ENCODE assay signal across 9 mouse cellular contexts in the genomic region with DNA sequence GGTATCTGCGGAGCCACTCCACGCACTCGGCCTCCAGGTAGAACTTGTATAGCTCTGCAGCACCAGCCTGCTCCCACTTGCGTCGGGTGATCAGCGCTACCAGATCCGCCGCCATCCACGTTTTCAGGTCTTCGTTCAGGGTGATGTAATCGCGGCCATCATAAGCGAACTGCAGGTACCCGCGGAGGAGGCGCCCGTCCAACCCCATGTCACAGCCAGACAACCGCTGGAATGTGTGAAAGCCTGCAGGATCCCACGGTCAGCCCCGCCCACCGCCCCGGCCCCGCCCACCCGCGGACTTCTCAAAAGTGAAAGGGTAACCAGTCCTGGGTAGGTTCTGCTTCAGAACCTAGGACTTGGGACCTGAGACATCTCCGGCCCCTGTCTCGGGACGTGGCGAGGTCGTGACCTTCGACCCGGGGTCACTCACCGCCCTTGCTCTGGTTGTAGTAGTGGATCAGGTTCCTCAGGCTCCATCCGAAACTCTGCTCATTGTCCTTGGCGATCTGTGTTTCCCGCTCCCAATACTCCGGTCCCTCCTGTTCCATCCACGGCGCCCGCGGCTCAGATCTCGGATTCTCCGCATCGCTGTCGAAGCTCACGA. TPM values are rescaled to one million over a fixed set of nuclear protein-coding genes. Genes with fewer than 3 reads are reported as not detected.
DNase-seq lines count a peak whose midpoint lies in the region; ATAC-seq and TF ChIP-seq lines count a peak whose summit lies in the region.
"Had no signal": no experiment of that assay in that cellular context is flagged by ENCODE, and none has a peak within 500 bp of the region (broad histone marks: within the 10 kb centered on the region; RNA-seq: fewer than 3 reads in every experiment).

No protein-coding gene starts in this region.

- H3K9me3 ChIP-seq in embryonic facial prominence, embryonic 15.5 days (replicated peaks): no peaks in the 10 kb centered on the region
- no peaks in the 10 kb centered on the region for H3K9me3 ChIP-seq in hindbrain, embryonic 15.5 days
- H3K9me3 ChIP-seq in midbrain, embryonic 16.5 days (replicated peaks; ENCODE audit: control insufficient read depth, low read length, poor library complexity, severe bottlenecking): no peaks in the 10 kb centered on the region

- whole genome bisulfite sequencing in embryonic facial prominence, embryonic 15.5 days: under 1% methylated on average over 46 of the region's 46 CpGs
- under 1% methylated on average over 46 of the region's 46 CpGs for WGBS in hindbrain, embryonic 15.5 days
- 1% methylated on average over 46 of the region's 46 CpGs for whole genome bisulfite sequencing in liver, adult 2 months
- under 1% methylated on average over 46 of the region's 46 CpGs for WGBS in midbrain, embryonic 16.5 days

- H3K36me3 ChIP-seq in embryonic facial prominence, embryonic 15.5 days: no peaks in the 10 kb centered on the region
- no peaks in the 10 kb centered on the region for H3K36me3 ChIP-seq in hindbrain, embryonic 15.5 days
- H3K36me3 ChIP-seq in liver, adult 2 months (ENCODE audit: control insufficient read depth, insufficient read depth, low read length): no peaks in the 10 kb centered on the region
- no peaks in the 10 kb centered on the region for H3K36me3 ChIP-seq in midbrain, embryonic 16.5 days (ENCODE audit: control insufficient read depth, insufficient read depth, low read length)

- DNase-seq in cerebellum, postnatal 14 days: peak; percentile 13 to 25
- DNase-seq in cerebellum, adult 8-10 months: no peak
- peak; percentile 47 for DNase-seq in NIH3T3 (ENCODE audit: low read depth)
- peak; percentile 64 for DNase-seq in liver, adult 2 months (ENCODE audit: extremely low read depth, low read depth, low spot score)
- DNase-seq in layer of hippocampus, adult 11-12 months (ENCODE audit: low spot score): no peak

- H3K27me3 ChIP-seq in embryonic facial prominence, embryonic 15.5 days: peaks cover 32% of the 10 kb centered on the region
- H3K27me3 ChIP-seq in hindbrain, embryonic 15.5 days: peaks cover 22% of the 10 kb centered on the region
- H3K27me3 ChIP-seq in liver, adult 2 months (ENCODE audit: control insufficient read depth, insufficient read depth, low read length): no peaks in the 10 kb centered on the region
- H3K27me3 ChIP-seq in midbrain, embryonic 16.5 days (ENCODE audit: control insufficient read depth, insufficient read depth, low read depth, low read length): peaks cover 4% of the 10 kb centered on the region

- no peak overlapping the region for H3K27ac ChIP-seq in embryonic facial prominence, embryonic 15.5 days (replicated peaks)
- no peak overlapping the region for H3K27ac ChIP-seq in hindbrain, embryonic 15.5 days (replicated peaks)
- no peak overlapping the region for H3K27ac ChIP-seq in liver, adult 2 months (replicated peaks; ENCODE audit: insufficient read depth, low read depth, low read length)
- no peak overlapping the region for H3K27ac ChIP-seq in midbrain, embryonic 16.5 days (ENCODE audit: low read length)

- H3K4me3 ChIP-seq in embryonic facial prominence, embryonic 15.5 days (replicated peaks): peak overlapping the region; percentile 48
- peak overlapping the region; percentile 51 for H3K4me3 ChIP-seq in hindbrain, embryonic 15.5 days
- H3K4me3 ChIP-seq in liver, adult 2 months (ENCODE audit: insufficient read depth, low read depth, low read length): peak overlapping the region; percentile 65
- H3K4me3 ChIP-seq in midbrain, embryonic 16.5 days (ENCODE audit: low read depth, low read length): peak overlapping the region; percentile 56

- no peak for TF ChIP-seq POLR2A in liver, adult 2 months (IDR thresholded peaks at IDR 0.05; ENCODE audit: extremely low read depth, insufficient read depth, low read length)

- ATAC-seq in embryonic facial prominence, embryonic 15.5 days (ENCODE audit: insufficient number of reproducible peaks, low FRiP score, low TSS enrichment, low read depth): peak; percentile 39; the same call in 1 of the 2 replicates
- peak; percentile 87 for ATAC-seq in hindbrain, embryonic 15.5 days (ENCODE audit: low FRiP score, low read depth)
- peak; percentile 84 for ATAC-seq in midbrain, embryonic 16.5 days

- H3K4me1 ChIP-seq in embryonic facial prominence, embryonic 15.5 days: peaks cover 14% of the 10 kb centered on the region
- H3K4me1 ChIP-seq in hindbrain, embryonic 15.5 days (replicated peaks): peaks cover 11% of the 10 kb centered on the region; the same call in 1 of the 2 replicates
- H3K4me1 ChIP-seq in liver, adult 2 months (ENCODE audit: control insufficient read depth, insufficient read depth, low read length): peaks cover 2% of the 10 kb centered on the region; the same call in 1 of the 2 replicates
- 0 out of 2 replicates have a peak, but pooled peaks cover 3% of the 10 kb centered on the region for H3K4me1 ChIP-seq in midbrain, embryonic 16.5 days (ENCODE audit: control insufficient read depth, insufficient read depth, low read length)

- no peaks in the 10 kb centered on the region for H3K79me2 ChIP-seq in liver, adult 2 months (ENCODE audit: control insufficient read depth, insufficient read depth, low read length)

- peak overlapping the region; percentile 13; the same call in 1 of the 2 replicates for H3K9ac ChIP-seq in embryonic facial prominence, embryonic 15.5 days
- peak overlapping the region; percentile 52 for H3K9ac ChIP-seq in hindbrain, embryonic 15.5 days
- H3K9ac ChIP-seq in liver, adult 2 months (ENCODE audit: low read depth, low read length): peak overlapping the region; percentile 49
- H3K9ac ChIP-seq in midbrain, embryonic 16.5 days (ENCODE audit: low read depth, low read length): peak overlapping the region; percentile 66

- H3K4me2 ChIP-seq in embryonic facial prominence, embryonic 15.5 days (replicated peaks): peak overlapping the region; percentile 93
- H3K4me2 ChIP-seq in hindbrain, embryonic 15.5 days: peak overlapping the region; percentile 95
- H3K4me2 ChIP-seq in midbrain, embryonic 16.5 days (ENCODE audit: low read length): peak overlapping the region; percentile 98

- TF ChIP-seq CTCF in liver, adult 2 months (IDR thresholded peaks at IDR 0.05; ENCODE audit: low read depth, low read length): no peak

RNA-seq across cellular contexts. Expression of gene Gm11127, which starts 25.2 kb away (rescaled TPM):
- polyA plus RNA-seq in embryonic facial prominence, embryonic 15.5 days (2015; fragmentation: Nextera tagmentation; extraction: Ambion mirVana): 0.12 TPM in 1 of 2 replicates, not detected in the other
- polyA plus RNA-seq in hindbrain, embryonic 15.5 days (2015; fragmentation: Nextera tagmentation; extraction: Ambion mirVana): not detected in 2 replicates
- total RNA-seq in liver, adult 2 months (2014; rRNA removed): 0.13 TPM in 1 of 2 replicates, not detected in the other
- 0.06 TPM in 1 of 2 replicates, not detected in the other for polyA plus RNA-seq in liver, adult 2 months (2012; rRNA removed)
- polyA plus RNA-seq in midbrain, embryonic 16.5 days (2015; fragmentation: Nextera tagmentation; extraction: Ambion mirVana): not detected in 2 replicates

RNA-seq across cellular contexts. Expression of gene Gm19684, which starts 38.1 kb away (rescaled TPM):
- polyA plus RNA-seq in embryonic facial prominence, embryonic 15.5 days (2015; fragmentation: Nextera tagmentation; extraction: Ambion mirVana): not detected in 2 replicates
- polyA plus RNA-seq in hindbrain, embryonic 15.5 days (2015; fragmentation: Nextera tagmentation; extraction: Ambion mirVana): not detected in 2 replicates
- total RNA-seq in liver, adult 2 months (2014; rRNA removed): 0.18 and 0.47 TPM in 2 replicates
- polyA plus RNA-seq in liver, adult 2 months (2012; rRNA removed): 0.10 and 0.11 TPM in 2 replicates
- not detected in 2 replicates for polyA plus RNA-seq in midbrain, embryonic 16.5 days (2015; fragmentation: Nextera tagmentation; extraction: Ambion mirVana)
- total RNA-seq: MEL had no signal

RNA-seq across cellular contexts. Expression of gene Gm6034, which starts 40.6 kb away (rescaled TPM):
- polyA plus RNA-seq in embryonic facial prominence, embryonic 15.5 days (2015; fragmentation: Nextera tagmentation; extraction: Ambion mirVana): 0.11 TPM in 1 of 2 replicates, not detected in the other
- not detected in 2 replicates for polyA plus RNA-seq in hindbrain, embryonic 15.5 days (2015; fragmentation: Nextera tagmentation; extraction: Ambion mirVana)
- 0.09 TPM in 1 of 2 replicates, not detected in the other for total RNA-seq in liver, adult 2 months (2014; rRNA removed)
- 0.05 and 0.06 TPM in 2 replicates for polyA plus RNA-seq in liver, adult 2 months (2012; rRNA removed)
- not detected in 2 replicates for polyA plus RNA-seq in midbrain, embryonic 16.5 days (2015; fragmentation: Nextera tagmentation; extraction: Ambion mirVana)
- total RNA-seq: MEL had no signal

RNA-seq across cellular contexts. Expression of gene H2-T22, which starts 40.8 kb away (rescaled TPM):
- polyA plus RNA-seq in embryonic facial prominence, embryonic 15.5 days (2015; fragmentation: Nextera tagmentation; extraction: Ambion mirVana): 26.8 and 27.2 TPM in 2 replicates
- polyA plus RNA-seq in hindbrain, embryonic 15.5 days (2015; fragmentation: Nextera tagmentation; extraction: Ambion mirVana): 7.4 and 7.9 TPM in 2 replicates
- 115 and 138 TPM in 2 replicates for total RNA-seq in liver, adult 2 months (2014; rRNA removed)
- 98.2 and 110 TPM in 2 replicates for polyA plus RNA-seq in liver, adult 2 months (2012; rRNA removed)
- 5.3 and 6.2 TPM in 2 replicates for polyA plus RNA-seq in midbrain, embryonic 16.5 days (2015; fragmentation: Nextera tagmentation; extraction: Ambion mirVana)

RNA-seq across cellular contexts. Expression of gene Gm7030, which starts 45.9 kb away (rescaled TPM):
- not detected in 2 replicates for polyA plus RNA-seq in embryonic facial prominence, embryonic 15.5 days (2015; fragmentation: Nextera tagmentation; extraction: Ambion mirVana)
- polyA plus RNA-seq in hindbrain, embryonic 15.5 days (2015; fragmentation: Nextera tagmentation; extraction: Ambion mirVana): not detected in 2 replicates
- not detected in 2 replicates for total RNA-seq in liver, adult 2 months (2014; rRNA removed)
- not detected in 2 replicates for polyA plus RNA-seq in liver, adult 2 months (2012; rRNA removed)
- not detected in 2 replicates for polyA plus RNA-seq in midbrain, embryonic 16.5 days (2015; fragmentation: Nextera tagmentation; extraction: Ambion mirVana)
- total RNA-seq: MEL had no signal

Comparison
In these comparisons a context has a peak if more than half of its experiments do, and no peak if none do; other contexts are left out.
1. DNase-seq: peak in cerebellum, postnatal 14 days (2 of 2), NIH3T3 (single experiment) and liver, adult 2 months (single experiment); none in cerebellum, adult 8-10 months (single experiment) and layer of hippocampus, adult 11-12 months (single experiment).
2. H3K9ac ChIP-seq: peak in every context shown above with its lines; median percentile 66 in midbrain, embryonic 16.5 days; 52 in hindbrain, embryonic 15.5 days; 49 in liver, adult 2 months; 13 in embryonic facial prominence, embryonic 15.5 days.
3. Peak in every context shown above with its lines, with median percentiles within 50 percentile points of each other: ATAC-seq, H3K4me2 ChIP-seq and H3K4me3 ChIP-seq.